Mouse (Mus musculus): ENCODE data around the gene Wdr76.

GRCm38 (mm10) chr2:121563117-121563516 is 56.6 kb downstream of the Wdr76 start:
- TF ChIP-seq CTCF (IDR thresholded peaks at IDR 0.05; ENCODE audit: low read depth, low read length) (no peak), TAL1 (conservative IDR thresholded peaks at IDR 0.05; ENCODE audit: low read depth, low read length) (no peak; the same call in 1 of the 2 replicates), GATA1 (IDR thresholded peaks at IDR 0.05; ENCODE audit: borderline replicate concordance, low read length) (no peak)

Measured in G1E (cell line).